Mouse (Mus musculus): ENCODE measurements around the gene Usmg5.

The Usmg5 gene

GRCm38 (mm10) chr19:47057684-47058083 is 32.8 kb downstream of the Usmg5 start:
- no peak for DNase-seq (ENCODE audit: low read depth, low spot score)

DNA sequence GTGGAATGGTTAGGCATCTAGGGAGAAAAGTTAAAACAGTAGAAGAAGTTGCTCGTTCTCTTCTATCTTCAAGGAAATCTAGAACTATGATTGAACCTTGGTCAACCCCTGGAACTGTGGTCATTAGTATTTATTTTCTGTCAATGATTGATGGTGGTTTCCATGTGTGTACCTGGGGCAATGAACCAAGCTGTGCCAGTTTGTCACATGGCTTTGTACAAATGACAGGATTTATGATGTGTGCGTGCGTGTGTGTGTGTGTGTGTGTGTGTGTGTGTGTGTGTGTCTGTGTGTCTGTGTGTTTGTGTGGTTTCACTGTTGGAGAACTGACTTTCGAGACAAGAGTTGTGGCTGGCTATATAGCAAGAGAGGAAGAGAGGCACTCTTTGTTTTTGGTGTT is 37.0 kb downstream of the Usmg5 start:
- no peak for DNase-seq (ENCODE audit: low read depth, low spot score)

GRCm38 (mm10) chr19:47052927-47053326 is 37.5 kb downstream of the Usmg5 start:
- no peak for DNase-seq (ENCODE audit: low read depth, low spot score)

DNA sequence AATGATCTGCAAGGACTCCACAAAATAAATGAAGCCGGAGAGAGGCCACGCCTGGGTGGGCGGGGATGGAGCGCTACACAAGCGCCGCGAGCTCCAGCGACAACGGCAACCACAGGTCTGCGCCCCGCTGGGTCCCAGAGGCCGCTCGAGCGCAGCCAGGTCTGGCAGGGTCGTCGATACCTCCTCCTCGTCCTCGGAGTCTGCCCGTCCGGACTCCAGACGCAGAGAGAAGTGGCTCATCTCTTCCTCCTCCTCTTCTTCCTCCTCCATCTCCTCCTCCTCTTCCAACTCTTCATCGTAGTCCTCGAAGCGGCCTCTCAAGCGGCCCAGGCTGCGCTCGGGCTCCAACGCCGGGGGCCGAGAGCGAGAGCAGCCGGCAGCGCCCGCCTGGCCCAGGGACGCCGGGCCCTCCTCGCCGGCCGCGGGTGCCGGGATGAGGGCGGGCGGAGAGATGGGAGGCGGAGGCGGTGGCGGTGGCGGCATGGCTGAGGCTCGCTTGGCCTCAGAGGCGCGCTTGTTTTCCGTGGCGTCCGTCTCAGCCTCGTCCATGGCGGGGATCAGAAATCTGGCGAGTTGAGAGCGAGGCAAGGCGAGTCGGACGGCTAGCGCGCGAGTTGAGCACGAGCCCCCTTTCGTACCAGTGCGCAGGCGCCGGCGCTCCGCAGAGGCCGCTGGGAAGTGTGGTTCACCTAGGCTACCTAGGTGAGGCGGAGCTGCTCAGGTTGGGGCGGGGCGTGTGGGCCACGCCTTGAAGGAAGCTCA is 40.0 kb downstream of the Usmg5 start, which contains the start of gene Pcgf6:
Gene Pcgf6 (minus strand): TSS at position 636 of the 762 bp plus-strand sequence.
- no peak for DNase-seq (ENCODE audit: low read depth, low spot score)

DNA sequence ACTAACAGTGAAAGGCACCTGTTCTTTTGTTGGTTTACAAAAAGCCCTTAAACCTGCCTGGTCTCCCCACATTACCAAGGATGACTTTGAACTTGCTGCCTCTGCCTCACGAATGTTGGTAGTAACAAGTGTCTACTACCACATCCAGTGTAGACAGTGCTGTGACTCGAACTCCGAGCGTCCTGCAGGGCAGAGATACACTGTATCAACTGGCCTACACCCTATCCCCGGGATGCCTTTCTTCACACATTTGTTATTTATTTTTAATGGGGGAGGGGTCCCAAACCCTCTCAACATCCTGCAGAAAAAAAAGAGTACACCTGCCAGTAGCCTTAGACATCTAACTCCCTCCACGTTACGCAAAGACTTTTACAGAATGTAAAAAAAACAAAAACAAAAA is 40.6 kb downstream of the Usmg5 start:
- no peak for DNase-seq (ENCODE audit: low read depth, low spot score)

DNA sequence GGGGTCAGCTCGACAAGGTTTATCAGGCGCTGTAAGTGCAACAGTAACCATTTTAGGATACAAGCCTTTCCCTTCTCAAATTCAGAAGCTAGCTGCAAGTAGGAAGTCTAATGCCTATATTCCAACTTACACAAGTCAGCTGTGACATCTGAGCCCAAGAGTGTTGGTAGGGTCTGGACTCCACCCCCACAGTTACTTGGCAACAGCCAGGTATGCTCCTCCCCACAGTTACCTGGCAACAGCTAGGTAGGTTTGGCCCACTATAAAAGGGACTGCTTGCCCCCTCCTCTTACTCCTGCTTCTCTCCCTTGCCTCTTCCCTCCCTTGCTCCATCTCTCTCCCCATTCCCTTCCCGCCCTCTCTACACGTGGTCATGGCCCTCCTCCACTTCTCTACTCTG is 41.4 kb downstream of the Usmg5 start:
- DNase-seq (ENCODE audit: low read depth, low spot score), result no peak

GRCm38 (mm10) chr19:47047236-47047833 is 43.1 kb downstream of the Usmg5 start:
- no peak for DNase-seq (ENCODE audit: low read depth, low spot score)

GRCm38 (mm10) chr19:47046343-47046742 is 44.1 kb downstream of the Usmg5 start:
- no peak for DNase-seq (ENCODE audit: low read depth, low spot score)

GRCm38 (mm10) chr19:47043608-47044007 is 46.8 kb downstream of the Usmg5 start:
- DNase-seq (ENCODE audit: low read depth, low spot score), result no peak

DNA sequence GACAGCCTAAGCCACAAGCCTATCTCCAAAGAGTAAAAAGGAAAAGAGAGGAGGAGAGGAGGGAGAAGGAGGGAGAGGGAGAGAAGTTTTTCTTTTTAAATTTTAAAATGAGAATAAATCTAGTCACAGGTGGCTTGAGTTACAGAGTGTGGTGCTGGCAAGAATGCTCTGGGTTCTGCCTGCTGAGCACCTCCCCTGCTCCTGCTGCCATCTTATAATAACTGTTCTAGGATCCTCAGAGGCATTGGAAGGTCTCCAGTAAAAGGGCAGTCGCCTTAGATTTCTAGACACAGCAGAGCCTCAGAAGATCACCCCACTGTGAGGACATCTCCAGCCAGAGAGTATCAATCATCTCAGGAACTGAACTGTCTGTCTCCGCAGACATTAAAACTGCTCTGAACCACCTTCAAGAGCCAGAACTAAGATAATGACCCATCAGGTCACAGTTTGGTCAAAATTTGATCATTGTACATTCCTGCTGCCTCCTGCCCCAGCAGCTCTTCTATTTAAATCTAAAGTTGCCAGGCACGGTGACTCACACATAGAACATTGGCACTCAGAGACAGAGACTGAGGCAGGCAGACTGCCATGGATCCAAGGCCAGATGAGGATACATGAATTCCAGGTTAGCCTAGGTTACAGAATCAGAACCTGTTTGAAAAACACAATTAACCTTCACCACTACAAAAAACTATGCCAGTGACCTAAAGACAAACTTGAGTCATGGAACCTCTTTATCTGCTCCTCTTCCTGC is 49.5 kb downstream of the Usmg5 start:
- DNase-seq (ENCODE audit: low read depth, low spot score), result no peak

GRCm38 (mm10) chr19:47036596-47036995 is 53.9 kb downstream of the Usmg5 start:
- DNase-seq (ENCODE audit: low read depth, low spot score), result no peak

DNA sequence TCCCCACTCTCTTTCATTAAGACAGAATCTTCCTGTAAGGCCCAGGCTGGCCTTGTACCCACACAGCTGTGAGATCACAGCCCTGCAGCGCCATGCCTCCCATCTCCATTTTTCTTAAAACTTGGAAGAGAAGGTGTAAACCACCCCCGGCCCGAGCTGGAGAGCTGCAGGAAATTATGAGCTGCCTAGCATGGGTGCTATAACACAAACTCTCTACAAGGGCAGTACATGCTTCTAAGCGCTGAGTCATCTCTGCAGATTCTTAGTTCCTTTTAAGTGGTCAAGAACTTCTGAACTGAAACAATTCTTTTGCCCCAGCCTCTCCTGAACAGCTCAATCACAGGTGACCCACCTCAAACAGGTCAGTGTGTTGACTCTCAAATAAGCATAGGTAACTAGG is 55.5 kb downstream of the Usmg5 start:
- DNase-seq (ENCODE audit: low read depth, low spot score), result no peak
